Mouse (Mus musculus) CD4-positive, CD25-positive, alpha-beta regulatory T cell, adult 4 months (primary cell): Measurements from ENCODE around the gene Zswim9. TPM values are rescaled to one million over a fixed set of nuclear protein-coding genes. Genes with fewer than 3 reads are reported as not detected.

ENCODE experiments used
- ATAC-seq: one replicate; pipeline ENCODE4 v1.8.0; 2017
- polyA plus RNA-seq, 2 experiments: library from polyadenylated mRNA; unstranded; fragments of 100-300 nt; shearing (Covaris generic); gene quantifications; one replicate each; pipeline ENCODE4 v1.2.1; 2017

The Zswim9 gene
- 1 to 10 TPM; 3.8 to 4.3 TPM for polyA plus RNA-seq

DNA sequence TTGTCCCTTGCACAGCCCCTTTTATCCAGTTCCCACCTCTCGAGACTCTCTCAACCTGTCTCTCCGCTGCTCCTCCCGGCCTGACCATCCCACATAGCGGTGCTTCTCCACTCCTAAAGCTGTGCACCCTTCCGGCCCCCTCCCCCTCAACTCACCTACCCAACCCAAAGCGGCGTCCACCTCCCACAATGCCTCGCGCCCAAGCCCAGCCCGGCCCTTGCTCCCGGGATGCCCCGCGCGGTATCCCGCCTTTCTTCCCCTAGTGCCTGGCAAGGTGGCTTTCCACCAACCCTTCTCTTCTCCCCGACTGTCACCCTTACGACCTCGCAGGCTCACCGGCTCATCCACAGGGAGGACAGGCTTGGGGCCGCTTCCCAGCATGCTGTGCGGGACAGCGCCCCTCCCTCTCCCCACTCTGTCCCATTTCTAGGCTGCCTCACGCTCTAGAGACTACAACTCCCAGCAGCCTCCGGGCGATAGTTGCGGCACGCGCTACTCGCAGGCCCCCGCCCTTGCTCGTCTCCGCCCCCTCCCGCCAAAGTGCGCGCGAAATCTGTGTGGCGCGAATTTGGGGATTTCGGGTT is at the start of gene Zswim9:
Gene Zswim9, minus strand, starts transcription at position 414 of the 584 bp plus-strand sequence.
- ATAC-seq = peak; percentile 98

DNA sequence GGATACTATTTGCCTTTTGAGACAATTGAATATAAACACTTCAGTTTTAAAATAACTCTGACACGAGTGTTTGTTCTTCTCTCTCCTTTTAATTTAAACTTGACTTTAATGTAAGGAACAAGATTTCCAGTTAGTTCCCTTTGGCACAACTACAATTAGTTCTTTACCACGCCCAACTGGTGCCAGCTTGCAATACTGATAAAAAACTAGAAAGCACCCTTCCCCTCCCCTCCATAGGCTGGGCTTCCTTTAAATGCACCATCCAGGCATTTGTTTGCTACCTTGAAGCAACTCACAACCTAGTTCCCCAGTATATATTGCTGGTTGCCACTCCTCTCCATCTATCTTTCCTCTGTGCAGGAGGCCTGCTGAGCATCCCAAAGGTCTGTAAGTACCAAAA is 45.8 kb upstream of the Zswim9 start, which contains the start of gene Pla2g4c:
Gene Pla2g4c, plus strand, starts transcription at position 340 of the 400 bp plus-strand sequence.
- ATAC-seq = no peak

DNA sequence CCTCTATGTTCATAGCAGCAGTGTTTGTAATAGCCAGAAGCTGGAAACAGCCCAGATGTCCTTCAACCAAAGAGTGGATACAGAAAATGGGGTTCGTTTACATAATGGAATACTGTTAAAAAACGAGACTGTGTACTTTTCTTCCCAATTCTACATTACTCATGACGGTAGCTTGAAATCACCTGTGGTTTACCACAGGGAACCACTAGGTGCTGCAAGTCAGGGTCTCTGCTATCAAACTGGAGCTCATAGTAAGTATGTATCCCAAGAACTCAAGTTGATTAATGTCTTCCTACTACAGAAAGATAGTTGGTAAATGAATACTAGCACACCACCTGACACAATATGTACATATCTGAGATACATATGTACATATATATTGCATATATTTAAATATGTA is 42.9 kb upstream of the Zswim9 start:
- ATAC-seq = no peak

- ATAC-seq = no peak
These were observed 35.6 kb upstream of the Zswim9 start for GRCm38 (mm10) chr7:13314095-13314597.

- no peak for ATAC-seq
These were observed 32.9 kb upstream of the Zswim9 start for GRCm38 (mm10) chr7:13311401-13311800.

DNA sequence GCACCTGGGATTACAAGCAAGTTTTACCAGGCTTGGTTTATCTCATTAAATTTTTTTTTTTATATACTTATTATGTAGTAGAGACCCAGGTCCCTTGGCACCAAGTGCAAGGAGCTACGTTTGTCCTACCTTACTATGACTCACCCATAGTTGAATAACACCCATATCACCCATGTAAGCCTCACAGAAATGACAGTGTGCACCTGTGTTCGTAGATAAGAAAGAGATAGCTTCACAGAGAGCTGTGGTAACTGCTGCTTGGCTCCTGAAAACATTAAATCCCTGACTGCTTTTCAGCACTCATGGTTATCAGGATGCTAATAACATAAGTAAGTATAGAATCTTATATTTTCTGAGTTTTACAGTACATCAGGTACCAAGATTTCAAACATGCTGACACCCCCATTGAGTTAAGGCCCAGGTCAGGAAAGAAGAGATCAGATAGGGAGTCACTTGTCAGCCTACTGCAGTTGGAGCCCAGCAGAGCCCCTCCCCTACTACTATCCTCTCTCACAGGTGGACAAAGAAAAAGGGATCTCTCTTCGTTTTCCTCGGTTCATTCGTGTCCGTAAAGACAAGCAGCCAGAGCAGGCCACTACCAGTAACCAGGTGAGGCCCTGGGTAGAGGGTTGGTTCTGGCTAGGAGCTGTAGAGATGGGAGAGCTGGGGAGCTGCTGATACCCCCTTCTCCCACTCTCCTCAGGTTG is 32.1 kb upstream of the Zswim9 start:
- no peak for ATAC-seq

- no peak for ATAC-seq
These were observed 30.9 kb upstream of the Zswim9 start for GRCm38 (mm10) chr7:13309407-13309806.

DNA sequence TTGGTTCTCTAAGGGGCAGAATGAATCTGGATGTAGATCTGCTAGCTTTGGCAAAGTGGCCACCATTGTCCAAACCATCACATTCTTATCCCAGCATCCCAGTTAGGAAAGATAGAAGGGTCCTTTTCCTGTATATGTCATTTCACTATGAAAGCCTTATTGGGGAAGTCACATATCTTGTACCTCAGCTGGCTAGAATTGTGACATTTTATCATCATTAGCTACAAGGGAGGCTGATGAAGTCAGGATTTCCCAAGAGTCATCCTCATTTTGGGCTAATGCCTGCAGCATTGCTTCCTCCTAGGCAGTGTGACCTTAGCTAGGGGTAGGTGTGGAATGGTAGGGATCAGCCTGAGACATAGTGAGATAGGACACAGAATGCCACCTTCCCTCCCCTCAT is 24.9 kb upstream of the Zswim9 start:
- ATAC-seq = no peak

DNA sequence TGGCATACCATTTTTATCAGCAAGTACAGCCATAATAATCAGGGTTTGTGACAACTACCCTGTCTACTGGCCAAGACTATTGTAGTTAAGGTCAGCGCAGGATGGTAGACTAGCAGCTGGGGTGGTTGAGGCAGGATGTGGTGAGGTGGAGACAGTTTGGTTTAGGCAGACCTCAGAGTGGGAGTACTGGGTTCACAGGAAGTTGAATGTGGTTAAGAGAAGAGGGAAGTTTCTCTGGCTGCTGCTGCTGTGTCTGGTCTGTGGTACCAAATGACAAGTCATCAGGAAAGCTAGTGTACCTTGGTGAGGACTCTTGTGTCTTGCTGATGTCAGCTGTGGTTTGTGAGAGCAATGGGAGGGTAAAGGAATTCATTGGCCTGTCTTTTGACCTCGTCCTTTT is 24.3 kb upstream of the Zswim9 start:
- ATAC-seq = peak; percentile 97

DNA sequence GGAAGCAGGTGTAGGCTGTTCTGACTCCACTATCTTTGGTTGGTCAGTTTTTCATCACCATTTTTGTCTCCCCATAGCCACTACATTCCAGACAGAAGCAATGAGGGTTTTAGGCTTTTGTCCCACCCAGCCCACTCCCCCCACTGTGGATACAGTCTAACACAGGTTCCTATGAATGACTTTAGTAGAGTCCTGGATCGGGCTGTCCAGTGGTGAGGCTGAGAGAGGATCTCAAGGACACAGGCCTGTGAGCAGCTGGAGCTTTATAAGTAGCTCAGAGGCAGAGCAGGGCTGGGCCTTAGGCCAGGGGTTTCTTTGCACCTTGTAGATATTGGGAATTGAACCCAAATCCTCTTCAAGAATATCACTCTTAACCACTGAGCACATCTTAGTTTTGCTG is 23.1 kb upstream of the Zswim9 start:
- no peak for ATAC-seq

DNA sequence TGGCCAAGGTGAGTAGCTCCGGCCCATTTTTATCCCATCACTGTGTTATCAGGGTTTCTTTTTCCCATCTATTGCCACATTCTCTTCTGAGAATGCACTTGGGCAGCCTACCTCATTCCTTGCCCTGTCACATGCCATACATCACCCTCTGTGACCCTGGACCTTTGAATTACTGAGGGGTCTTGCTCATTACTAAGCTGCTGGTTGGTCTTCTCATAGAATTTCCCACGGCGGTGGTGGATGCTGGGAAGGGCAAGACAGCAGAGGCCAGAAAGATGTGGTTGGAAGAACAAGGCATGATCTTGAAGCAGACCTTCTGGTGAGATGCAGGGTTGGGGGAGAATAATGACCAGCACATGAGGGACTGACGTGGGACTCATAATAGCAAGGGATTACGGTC is 20.3 kb upstream of the Zswim9 start:
- no peak for ATAC-seq

DNA sequence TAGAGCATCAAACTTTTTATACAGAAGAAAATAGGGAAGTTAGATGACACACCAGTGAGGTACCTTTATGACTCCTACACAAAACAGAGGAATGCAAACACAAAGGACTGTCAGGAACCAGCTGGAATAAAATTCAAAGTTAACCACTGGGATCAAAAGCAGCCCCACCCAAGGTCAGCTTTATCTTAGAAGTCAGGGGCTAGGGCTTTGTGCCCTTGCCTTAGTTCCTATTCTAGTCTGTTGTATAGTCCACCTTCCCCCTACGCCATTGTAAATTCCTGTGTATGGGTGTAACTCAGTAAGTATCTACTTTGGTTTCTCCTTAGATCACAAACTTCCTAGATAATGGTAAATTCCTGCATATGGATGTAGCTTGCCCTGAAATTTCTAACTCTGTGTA is 19.1 kb upstream of the Zswim9 start:
- ATAC-seq = no peak

- no peak for ATAC-seq
These were observed 16.7 kb upstream of the Zswim9 start for GRCm38 (mm10) chr7:13295256-13295655.

DNA sequence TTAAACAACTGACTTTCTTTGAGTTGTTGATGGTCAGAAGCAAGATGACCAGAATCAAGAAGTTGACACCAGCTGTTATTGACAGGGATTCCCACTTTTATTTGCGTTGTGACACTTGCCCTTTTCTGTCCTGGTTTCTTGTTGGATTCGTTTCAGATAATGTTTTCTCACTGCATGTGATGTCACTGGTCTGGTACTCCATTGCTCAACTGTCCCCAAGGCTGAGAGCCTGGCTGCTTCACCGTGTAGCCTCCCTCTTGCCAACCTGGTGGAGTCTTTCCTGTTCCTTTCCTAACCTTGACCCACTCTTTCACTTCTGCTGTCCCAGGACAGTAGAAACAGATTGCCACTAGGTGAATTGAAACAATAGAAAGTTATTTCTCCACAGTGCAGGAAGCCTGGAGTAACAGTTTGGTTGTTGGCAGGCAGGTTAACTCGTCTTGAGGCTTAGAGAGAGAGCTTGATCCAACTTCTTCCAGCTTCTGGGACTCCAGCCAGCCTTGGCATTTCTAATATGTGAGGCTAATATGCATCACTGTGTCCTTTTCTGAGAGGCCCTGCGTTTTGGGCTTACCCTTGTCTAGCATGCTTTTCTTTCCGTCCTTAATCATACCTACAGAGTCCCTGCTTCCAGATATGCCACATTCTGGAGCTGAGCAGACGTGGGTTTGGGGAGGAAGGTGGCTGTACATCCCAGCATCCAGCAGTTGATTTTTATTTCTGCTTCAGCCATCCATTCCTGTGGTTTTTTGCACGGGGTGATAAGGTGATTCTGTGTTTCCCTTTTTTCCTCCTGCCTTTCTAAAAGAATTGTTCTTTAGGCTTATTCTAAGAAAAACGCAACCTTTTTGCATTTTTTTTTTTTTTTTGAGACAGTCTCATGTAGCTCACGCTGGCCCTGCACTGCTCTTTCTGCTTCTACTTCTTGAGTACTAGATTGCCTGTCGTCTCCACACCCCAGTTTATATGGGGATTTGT is 15.6 kb upstream of the Zswim9 start:
- no peak for ATAC-seq

DNA sequence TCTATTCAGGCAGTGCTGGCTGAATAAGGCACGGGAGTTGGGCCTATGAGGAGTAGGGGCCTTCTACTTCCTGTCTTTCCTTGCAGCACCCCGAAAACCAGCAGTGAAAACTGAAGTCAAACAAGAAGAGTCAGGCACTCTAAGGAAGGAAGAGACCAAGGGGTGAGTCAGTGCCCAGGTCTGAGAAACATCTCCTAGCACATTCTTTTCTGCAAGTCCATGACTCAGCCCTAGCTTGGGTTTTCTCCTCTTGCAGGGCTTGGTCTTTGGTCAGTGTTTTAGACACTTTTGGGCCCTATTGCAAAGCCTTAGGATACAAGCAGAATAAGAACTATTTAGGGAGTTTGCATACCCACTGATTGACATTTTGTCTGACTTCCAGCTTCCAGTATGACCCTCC is 12.8 kb upstream of the Zswim9 start:
- no peak for ATAC-seq

DNA sequence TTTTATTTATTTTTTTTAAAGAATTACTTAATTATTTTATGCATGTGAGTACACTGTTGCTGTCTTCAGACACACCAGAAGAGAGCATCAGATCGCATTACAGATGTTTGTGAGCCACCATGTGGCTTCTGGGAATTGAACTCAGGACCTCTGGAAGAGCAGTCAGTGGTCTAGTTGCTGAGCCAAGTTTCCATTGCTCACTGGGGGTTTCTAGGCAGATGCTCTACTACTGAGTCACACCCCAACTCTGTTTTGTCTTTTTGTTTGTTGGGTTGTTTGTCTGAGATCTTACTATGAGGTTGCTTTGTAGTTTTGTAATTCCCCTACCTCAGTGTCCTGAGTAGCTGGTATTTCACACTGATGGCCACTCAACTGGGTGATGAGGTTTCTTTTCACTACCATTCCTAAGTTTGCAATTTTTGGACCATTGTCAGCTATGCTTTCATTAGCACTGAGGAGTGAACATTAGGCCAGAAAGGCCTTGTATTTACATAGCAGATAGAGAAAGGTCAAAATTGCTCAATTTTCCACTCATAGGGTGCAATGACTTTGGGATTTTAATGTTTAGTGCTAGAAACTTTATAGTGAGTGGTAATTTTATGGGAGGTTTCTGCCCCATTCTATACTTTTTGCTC is 11.6 kb upstream of the Zswim9 start:
- no peak for ATAC-seq

DNA sequence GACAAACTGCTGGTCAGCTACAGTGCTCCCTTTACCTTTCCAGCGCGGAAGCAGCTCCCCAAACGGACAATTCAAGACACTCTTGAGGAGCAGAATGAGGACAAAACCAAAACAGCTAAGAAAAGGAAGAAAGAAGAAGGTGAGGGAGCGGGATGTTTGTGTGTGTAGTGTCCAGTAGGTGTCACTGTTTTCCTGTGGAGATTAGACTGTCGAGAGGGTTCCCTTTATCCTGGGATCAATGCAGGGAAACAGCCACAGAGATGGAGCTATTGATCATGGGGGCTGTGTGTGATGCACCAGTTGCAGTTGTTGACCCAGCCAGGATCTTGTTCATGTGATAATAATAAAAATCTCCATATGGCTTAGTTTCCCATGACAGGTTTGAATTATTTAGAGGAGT is 10.1 kb upstream of the Zswim9 start:
- ATAC-seq = peak; percentile 82

DNA sequence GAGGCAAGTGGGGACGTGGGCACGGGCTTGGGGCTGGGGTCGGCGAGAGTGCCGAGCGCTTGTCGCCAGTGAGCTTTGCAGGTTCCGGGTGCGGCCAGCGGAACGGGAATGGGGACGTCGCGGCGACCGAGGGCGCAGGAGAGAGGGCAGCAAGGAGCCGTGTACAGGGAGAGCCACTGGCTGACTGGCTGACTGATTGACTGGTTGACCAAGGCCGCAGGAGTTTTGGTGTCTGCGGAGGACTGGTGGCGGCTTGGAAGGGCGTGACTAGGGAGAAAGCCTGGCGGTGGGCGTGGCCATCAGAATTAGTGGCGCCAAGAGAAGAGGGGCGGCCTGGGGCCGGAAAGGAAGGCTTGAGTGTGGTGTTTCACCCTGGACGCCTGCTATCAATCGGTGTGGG is 436 bp upstream of the Zswim9 start:
- peak; percentile 24 for ATAC-seq

DNA sequence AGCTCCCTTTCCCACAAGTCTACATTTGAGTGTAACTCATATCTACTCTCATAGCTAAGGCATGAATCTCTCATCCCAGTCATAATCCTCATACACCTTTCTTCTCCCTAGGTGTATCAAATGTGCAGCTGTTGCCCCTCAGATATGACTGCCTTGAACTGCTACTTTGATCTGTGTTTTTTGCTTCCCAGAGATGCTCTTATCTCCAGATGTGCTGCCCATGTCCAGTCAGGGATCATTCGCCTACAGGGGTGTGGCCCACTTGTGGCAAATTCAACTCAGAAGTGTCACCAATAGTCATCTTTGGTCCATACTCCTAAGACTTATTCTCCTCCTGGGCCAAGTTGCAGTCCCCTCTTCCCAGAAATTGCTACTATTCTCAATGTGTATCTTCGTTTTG is 688 bp downstream of the Zswim9 start:
- no peak for ATAC-seq

DNA sequence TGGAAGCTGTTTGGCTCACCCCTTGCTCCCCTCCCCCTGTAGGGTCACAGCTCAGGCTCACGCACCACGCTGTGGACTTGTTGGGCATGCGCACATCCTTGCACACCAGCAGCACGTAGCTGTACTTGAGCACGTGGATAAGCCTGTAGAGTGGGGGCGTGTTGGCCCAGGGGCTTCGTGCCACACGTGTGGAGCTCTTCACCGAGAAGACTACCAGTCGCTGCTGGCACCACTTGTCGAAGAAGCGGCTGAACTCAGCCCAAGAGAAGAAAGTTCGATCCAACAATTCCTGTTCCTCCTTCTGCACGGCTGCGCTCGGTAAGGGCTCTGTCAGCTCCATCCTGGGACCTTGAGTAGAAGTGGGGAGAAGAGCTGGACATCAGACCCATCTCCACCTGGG is 1.4 kb downstream of the Zswim9 start, which contains the start of gene Lig1:
Gene Lig1, plus strand, starts transcription at position 203 of the 400 bp plus-strand sequence.
- ATAC-seq = no peak

- no peak for ATAC-seq
These were observed 6.8 kb downstream of the Zswim9 start for GRCm38 (mm10) chr7:13271704-13272103.

DNA sequence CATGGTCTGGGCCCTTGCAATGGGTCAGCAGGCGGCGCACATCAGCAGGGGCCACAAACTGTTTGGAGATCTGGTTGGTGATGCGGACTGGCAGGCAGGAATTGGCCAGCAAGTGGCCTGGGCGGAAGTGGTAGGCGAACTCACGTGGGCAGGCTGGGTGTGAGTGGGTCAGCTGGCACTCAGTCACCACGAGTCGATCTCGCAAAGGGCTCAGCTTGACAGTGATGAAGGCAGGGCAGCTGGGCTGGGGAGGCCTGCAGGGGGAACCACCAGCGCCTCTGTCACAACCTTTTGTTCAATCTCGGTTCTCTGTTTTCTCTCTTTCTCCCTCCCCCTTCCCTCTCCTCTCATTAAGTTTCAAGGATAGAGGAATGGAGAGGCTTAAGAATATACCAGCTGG is 9.1 kb downstream of the Zswim9 start:
- ATAC-seq = no peak
